Mouse (Mus musculus) T-helper 17 cell (primary cell): Measurements from ENCODE around the gene Arf1.
"Not testable (repeated sequence)": the region's sequence is repeated elsewhere in the genome, so short reads cannot be mapped to it uniquely, and the experiment has no call there.

Experiments
- in situ Hi-C, 2 experiments: fragments of 300-600 bp; cut with MboI, MseI; formaldehyde crosslinking; loops; 1 replicate in 1 of 2; 2 replicates in 1 of 2; pipeline ENCODE4 v1.15.1; 2025; ENCODE audit warnings: high pct_unique_total_duplicates in 2 of 2

Gene Arf1

DNA sequence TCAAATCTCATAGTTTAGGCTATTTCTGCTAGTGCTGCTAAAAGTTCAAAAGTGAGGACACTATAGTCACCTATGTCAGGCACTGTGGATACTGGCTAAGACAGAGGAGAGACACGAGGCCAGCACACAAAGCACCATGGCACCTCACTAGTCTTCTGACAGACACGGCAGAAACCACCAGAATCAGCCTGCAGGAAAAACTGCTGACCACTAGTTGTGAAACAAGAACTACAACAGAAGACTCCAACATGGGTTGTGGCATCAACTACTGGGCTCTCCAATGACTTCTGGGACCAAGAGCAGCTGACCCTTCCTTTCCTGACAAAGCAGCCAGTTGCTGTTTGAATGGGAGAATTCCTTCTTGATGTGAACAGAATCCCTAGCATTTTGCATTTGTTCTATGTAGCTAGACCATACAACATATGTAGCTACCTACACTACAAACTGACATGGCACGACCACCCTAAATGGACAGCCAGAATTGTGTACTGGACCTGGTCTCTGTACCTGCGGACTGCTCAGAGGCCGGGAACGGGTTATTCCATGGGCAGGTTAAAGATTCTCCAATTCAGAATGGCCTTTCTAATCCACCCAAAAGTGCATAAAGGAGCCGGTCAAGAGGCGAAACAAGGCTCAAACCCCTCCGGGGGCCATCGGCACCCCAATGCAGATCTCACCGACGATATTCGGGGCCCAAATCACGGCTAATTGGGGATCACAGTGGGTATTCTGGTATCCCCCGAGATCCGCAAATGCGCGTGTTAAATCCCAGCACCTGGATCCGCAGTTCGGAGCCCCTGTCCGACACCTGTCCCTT lies 1.1 kb downstream of the Arf1 start:
- in situ Hi-C loops, result loop anchor here in 1 of 2 experiments (10.0 kb wide), 1 partner anchor 1128 kb away; the partner anchor contains the start of genes Drc3 and Tom1l2

- in situ Hi-C loops, result loop anchor here in 1 of 2 experiments (10.0 kb wide), 1 partner anchor 1129 kb away; the partner anchor contains the start of genes Drc3 and Tom1l2
These were observed 1.8 kb downstream of the Arf1 start for GRCm38 (mm10) chr11:59226251-59226650.

- in situ Hi-C loops, result loop anchor here in 1 of 2 experiments (10.0 kb wide), 1 partner anchor 1130 kb away; the partner anchor contains the start of genes Drc3 and Tom1l2
These were observed 2.9 kb downstream of the Arf1 start for GRCm38 (mm10) chr11:59225167-59225566.

DNA sequence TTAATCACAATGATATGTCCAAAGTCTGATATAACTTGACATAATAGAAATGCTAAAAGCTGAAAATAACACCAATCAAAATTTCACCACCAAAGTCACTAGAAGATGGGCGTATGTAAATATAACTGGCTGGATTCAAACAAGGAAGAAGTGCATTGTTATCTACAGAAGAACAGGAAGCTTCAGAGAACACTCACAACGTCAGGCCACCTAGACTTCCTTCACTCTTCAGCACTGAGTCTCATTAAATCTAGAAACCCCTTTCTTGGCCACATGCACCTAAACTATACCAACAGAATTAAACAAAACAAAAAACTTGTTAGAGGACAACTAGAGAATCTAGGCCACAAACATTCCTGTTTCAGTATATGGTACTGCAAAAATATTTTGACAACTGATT lies 3.6 kb downstream of the Arf1 start:
- in situ Hi-C loops, result loop anchor here in 1 of 2 experiments (10.0 kb wide), 1 partner anchor 1130 kb away; the partner anchor contains the start of genes Drc3 and Tom1l2

- in situ Hi-C loops, result loop anchor here in 1 of 2 experiments (10.0 kb wide), 1 partner anchor 1131 kb away; the partner anchor contains the start of genes Drc3 and Tom1l2
These were observed 4.0 kb downstream of the Arf1 start for GRCm38 (mm10) chr11:59224025-59224424.

- in situ Hi-C loops, result loop anchor here in 1 of 2 experiments (10.0 kb wide), 1 partner anchor 1132 kb away; the partner anchor contains the start of genes Drc3 and Tom1l2
These were observed 5.8 kb downstream of the Arf1 start for GRCm38 (mm10) chr11:59222306-59222705.

GRCm38 (mm10) chr11:59221604-59222003 lies 6.5 kb downstream of the Arf1 start:
- in situ Hi-C loops, result loop anchor here in 1 of 2 experiments (10.0 kb wide), 1 partner anchor 1133 kb away; the partner anchor contains the start of genes Drc3 and Tom1l2

DNA sequence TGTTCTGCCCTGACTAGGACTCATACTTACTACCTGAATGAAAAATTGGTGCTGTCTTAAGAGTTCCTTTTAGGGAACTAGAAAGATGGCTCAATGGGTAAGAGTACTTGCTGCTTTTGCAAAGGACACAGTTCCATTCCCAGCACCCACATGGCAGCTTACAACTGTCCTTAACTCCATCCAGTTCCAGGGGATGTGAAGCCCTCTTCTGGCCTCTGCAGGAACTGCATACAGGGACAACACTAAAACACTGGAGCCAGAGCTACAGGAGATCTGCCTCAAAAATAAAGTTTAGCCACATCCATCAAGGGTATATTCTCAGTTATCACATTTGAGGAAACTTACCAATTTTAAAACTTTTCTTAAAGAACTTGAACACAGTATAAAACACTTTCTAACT lies 9.0 kb downstream of the Arf1 start:
- in situ Hi-C loops, result no loop called here

DNA sequence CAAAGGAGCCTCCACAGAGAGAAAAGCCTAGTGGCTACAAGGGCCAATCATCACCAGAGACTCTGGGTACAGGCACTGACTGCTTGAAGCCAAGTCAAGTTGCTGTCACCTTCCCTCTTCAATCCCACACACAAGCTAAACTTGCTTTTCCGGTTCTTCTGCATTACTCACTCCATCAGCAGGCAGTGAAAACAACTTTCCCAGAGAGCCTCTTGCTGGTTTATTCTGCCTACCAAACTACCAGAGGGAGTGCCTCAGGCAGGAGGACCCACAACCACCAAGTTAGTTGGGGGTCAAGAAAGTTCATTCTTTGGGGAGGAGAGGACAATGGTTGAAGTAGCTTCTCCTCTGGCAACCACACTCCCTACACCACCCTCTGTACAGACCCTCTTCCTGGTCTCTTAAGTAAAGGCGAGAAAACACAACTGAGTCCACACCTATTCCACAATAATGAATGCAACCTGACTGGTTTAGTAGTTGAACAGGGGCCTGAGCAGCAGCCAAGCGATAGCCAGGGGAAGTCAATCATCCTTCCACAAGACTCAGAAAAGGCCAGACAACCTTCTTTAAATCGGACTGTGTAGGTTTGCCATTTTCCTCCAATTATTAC lies 9.6 kb downstream of the Arf1 start:
- in situ Hi-C loops, result no loop called here

GRCm38 (mm10) chr11:59216955-59217354 lies 11.1 kb downstream of the Arf1 start:
- in situ Hi-C loops, result no loop called here

- in situ Hi-C loops, result no loop called here
These were observed 15.1 kb downstream of the Arf1 start for GRCm38 (mm10) chr11:59212892-59213494.

DNA sequence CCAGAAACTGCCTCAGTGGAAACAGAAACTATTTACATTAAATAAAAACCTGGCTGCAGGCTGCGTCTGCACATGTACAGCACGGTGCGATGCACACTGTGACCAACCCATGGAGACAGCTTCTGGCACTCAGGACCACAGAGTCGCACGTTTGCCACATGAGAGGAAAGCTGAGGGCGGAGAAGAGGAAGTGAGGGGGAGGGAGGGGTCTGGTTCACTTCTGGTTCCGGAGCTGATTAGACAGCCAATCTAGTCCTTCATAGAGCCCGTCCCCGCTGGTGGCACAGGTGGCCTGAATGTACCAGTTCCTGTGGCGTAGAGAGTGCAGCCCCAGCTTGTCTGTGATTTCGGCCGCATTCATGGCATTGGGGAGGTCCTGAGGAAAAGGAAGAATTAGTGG lies 15.8 kb downstream of the Arf1 start:
- in situ Hi-C loops, result not testable (repeated sequence)

DNA sequence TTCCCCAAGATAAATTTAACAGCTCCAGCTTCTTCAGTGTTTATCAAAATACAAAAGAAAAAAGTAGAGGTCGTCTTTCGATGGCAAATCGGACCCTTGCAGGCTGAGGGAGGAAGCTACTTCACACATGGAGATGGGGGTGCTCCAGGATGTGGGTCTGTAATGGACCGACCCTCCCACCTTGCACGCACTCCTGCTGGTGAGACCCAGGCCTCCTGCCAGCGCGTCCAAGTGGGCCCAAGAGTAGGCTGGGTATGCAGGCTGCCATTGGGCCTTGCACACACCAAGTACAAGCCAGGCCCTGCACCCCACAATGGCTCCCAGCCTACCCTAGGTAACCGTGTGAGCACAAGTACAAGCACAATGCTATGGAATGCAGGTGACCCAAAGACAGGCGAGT lies 16.5 kb downstream of the Arf1 start:
- in situ Hi-C loops, result not testable (repeated sequence)

GRCm38 (mm10) chr11:59210020-59210419 lies 18.1 kb downstream of the Arf1 start:
- in situ Hi-C loops, result no loop called here

DNA sequence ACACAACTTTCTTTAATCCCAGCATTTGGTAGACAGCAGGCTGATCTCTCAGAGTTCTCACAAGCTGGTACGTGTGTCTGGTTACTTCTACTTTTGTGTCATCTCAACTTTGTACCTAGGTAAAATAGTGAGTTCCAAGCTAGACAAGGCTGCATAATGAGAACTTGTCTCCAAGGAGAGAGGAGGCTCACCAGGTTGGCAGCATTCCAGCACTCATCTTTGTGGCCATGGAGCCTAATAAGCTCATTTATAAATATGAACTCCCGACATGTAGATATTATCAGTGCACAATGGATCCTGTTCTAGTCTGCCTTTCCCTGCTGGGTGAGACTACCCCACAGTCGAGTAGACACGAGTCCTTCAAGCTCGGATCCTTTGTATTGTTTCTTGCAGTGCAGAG lies 18.5 kb downstream of the Arf1 start:
- in situ Hi-C loops, result loop anchor here in 1 of 2 experiments (10.0 kb wide), 1 partner anchor 905 kb away; the partner anchor contains the start of gene Zfp692

GRCm38 (mm10) chr11:59209003-59209441 lies 19.0 kb downstream of the Arf1 start:
- in situ Hi-C loops, result loop anchor here in 1 of 2 experiments (10.0 kb wide), 1 partner anchor 904 kb away; the partner anchor contains the start of gene Zfp692

DNA sequence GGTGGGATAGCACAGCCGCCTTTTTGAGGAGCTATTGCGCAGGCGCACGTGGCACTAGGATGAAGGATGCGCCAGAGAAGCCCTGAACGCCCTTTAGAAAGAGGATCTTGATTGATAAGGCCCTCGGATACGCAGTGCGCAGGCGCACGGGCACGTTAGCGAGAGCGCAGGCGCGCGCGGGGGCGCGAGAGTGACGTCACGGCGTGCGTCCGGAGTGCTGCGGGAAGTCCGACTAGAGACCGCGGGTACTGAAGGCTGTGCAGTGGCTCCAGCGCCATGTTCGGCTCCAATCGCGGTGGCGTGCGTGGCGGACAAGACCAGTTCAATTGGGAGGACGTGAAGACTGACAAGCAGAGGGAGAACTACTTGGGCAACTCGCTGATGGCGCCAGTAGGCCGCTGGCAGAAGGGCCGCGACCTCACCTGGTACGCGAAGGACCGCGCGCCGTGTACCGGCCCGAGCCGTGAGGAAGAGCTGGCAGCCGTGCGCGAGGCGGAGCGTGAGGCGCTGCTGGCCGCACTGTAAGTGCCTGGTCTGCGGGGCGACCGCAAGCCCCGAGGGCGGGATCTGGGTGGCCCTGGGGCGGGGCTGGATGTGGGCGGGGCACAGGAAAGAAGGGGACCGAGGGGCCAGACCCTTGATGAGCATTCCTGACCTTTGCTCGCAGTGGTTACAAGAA lies 19.8 kb downstream of the Arf1 start, which contains the start of gene 2310033P09Rik:
Gene 2310033P09Rik (plus strand): TSS at position 169 of the 679 bp plus-strand sequence.
- in situ Hi-C loops, result loop anchor here in 1 of 2 experiments (10.0 kb wide), 1 partner anchor 903 kb away; the partner anchor contains the start of gene Zfp692

GRCm38 (mm10) chr11:59202081-59202995 lies 25.7 kb downstream of the Arf1 start, which contains the start of gene Mrpl55:
TSS of gene Mrpl55 (plus strand) at chr11:59202486.
- in situ Hi-C loops, result loop anchor here in 1 of 2 experiments (10.0 kb wide), 1 partner anchor 898 kb away; the partner anchor contains the start of gene Zfp692
